Mouse (Mus musculus) kidney, adult 8-10 months (tissue): ENCODE measurements around the gene Hmgb1.

ENCODE experiments used
- DNase-seq, 2 experiments: peaks; one replicate each; pipeline ENCODE4 v3.0.0; 2022

Hmgb1 gene

GRCm38 (mm10) chr5:149099009-149099408, 85.3 kb downstream of the Hmgb1 start:
- DNase-seq: no peak

GRCm38 (mm10) chr5:149097841-149098240, 86.4 kb downstream of the Hmgb1 start:
- no peak for DNase-seq

- DNase-seq: no peak
Measured at GRCm38 (mm10) chr5:149096284-149096683, 88.0 kb downstream of the Hmgb1 start.

- DNase-seq: no peak
Measured at GRCm38 (mm10) chr5:149092926-149093325, 91.4 kb downstream of the Hmgb1 start.

- DNase-seq: no peak
Measured at GRCm38 (mm10) chr5:149092526-149092925, 91.8 kb downstream of the Hmgb1 start.

GRCm38 (mm10) chr5:149091256-149091655, 93.0 kb downstream of the Hmgb1 start:
- DNase-seq: no peak

- no peak for DNase-seq
Measured at GRCm38 (mm10) chr5:149089860-149090259, 94.4 kb downstream of the Hmgb1 start.

GRCm38 (mm10) chr5:149089456-149089855, 94.8 kb downstream of the Hmgb1 start:
- no peak for DNase-seq

- DNase-seq: no peak
Measured at GRCm38 (mm10) chr5:149088891-149089290, 95.4 kb downstream of the Hmgb1 start.

- DNase-seq: peak in 1 of 2 experiments; percentile 7
Measured at GRCm38 (mm10) chr5:149088149-149088548, 96.1 kb downstream of the Hmgb1 start.

GRCm38 (mm10) chr5:149086382-149087244, 97.7 kb downstream of the Hmgb1 start:
- DNase-seq: no peak

GRCm38 (mm10) chr5:149080466-149080865, 103.8 kb downstream of the Hmgb1 start:
- DNase-seq: no peak

- DNase-seq: no peak
Measured at GRCm38 (mm10) chr5:149079758-149080150, 104.5 kb downstream of the Hmgb1 start.

GRCm38 (mm10) chr5:149079018-149079757, 105.1 kb downstream of the Hmgb1 start:
- peak in 1 of 2 experiments; percentile 12 for DNase-seq

GRCm38 (mm10) chr5:149077136-149077535, 107.2 kb downstream of the Hmgb1 start:
- DNase-seq: no peak

- no peak for DNase-seq
Measured at GRCm38 (mm10) chr5:149071546-149071945, 112.7 kb downstream of the Hmgb1 start.

- DNase-seq: no peak
Measured at GRCm38 (mm10) chr5:149068745-149069144, 115.5 kb downstream of the Hmgb1 start.

GRCm38 (mm10) chr5:149068247-149068740, 116.0 kb downstream of the Hmgb1 start:
- DNase-seq: no peak

- DNase-seq: no peak
Measured at GRCm38 (mm10) chr5:149067501-149067961, 116.8 kb downstream of the Hmgb1 start.

GRCm38 (mm10) chr5:149062833-149063232, 121.5 kb downstream of the Hmgb1 start:
- peak in 1 of 2 experiments; percentile 45 for DNase-seq

GRCm38 (mm10) chr5:149053352-149054168, 130.7 kb downstream of the Hmgb1 start:
- DNase-seq: no peak
